Mouse (Mus musculus): ENCODE data around the gene Dusp19. TPM values are rescaled to one million over a fixed set of nuclear protein-coding genes. Genes with fewer than 3 reads are reported as not detected.

Gene Dusp19
- polyA plus RNA-seq (2014; fragmentation: Nextera tagmentation; extraction: Ambion mirVana) = 17.7 and 19.6 TPM in 2 replicates

DNA sequence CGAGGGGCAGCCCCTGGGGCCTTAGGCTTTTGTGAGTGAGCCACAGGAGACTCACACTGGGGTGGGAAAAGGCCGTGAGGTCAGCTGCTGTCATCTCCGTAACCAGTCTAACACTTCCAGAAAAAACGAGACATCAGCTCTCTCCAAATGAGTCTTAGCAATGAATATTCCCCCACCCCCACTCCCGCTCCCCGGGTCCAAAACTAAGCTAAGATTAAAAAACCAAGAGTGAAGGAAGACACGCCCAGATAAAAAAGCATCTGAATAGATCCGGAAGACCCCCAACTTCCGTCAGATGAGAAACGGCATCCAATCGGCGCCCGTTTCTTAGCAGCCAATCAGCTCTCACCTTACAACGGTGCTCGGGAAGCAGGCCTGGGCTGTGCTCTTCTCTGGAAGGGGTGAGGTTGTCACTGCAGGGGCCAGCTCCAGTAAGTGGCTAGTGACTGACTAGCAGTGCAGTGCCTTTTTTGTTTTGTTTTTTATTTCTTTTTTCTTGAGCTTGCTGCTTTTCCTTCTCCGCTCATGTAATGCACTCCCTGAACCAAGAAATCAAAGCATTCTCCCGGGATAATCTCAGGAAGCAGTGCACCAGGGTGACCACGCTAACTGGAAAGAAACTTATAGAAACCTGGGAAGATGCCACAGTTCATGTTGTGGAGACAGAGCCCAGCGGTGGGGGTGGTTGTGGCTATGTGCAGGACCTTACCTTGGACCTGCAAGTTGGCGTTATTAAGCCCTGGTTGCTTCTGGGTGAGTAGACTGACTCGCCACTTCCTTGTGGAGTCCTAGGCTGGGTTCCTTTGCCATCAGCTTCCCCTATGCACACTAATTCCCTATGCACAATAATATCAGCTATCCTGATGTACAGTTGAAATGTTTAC lies at the start of gene Dusp19, which contains the start of gene Nup35:
Gene Dusp19, plus strand, starts transcription at position 192 of the 884 bp plus-strand sequence.
Gene Nup35, plus strand, starts transcription at position 383 of the 884 bp plus-strand sequence.
- peak; percentile 100 for ATAC-seq (replicated peaks; ENCODE audit: low FRiP score)
- WGBS = 2% methylated on average over 21 of the region's 21 CpGs
- no peaks in the 10 kb centered on the region for H3K36me3 ChIP-seq (ENCODE audit: control insufficient read depth, insufficient read depth, low read length)
- H3K4me1 ChIP-seq (replicated peaks; ENCODE audit: control insufficient read depth, insufficient read depth, low read length) = 0 out of 2 replicates have a peak, but pooled peaks cover 2% of the 10 kb centered on the region
- peak within 1 kb of the TSS; percentile 72 for H3K9ac ChIP-seq (ENCODE audit: low read length)
- peak within 1 kb of the TSS; percentile 83 for H3K4me2 ChIP-seq (ENCODE audit: low read depth, low read length, severe bottlenecking)
- H3K4me3 ChIP-seq (ENCODE audit: low read depth, low read length) = peak within 1 kb of the TSS; percentile 48
- H3K9me3 ChIP-seq (ENCODE audit: control insufficient read depth, low read length) = no peaks in the 10 kb centered on the region
- DNase-seq (ENCODE audit: low spot score) = peak; percentile 91
- no peaks in the 10 kb centered on the region for H3K27me3 ChIP-seq (ENCODE audit: control insufficient read depth, insufficient read depth, low read length)
- H3K27ac ChIP-seq (ENCODE audit: low read depth, low read length) = no peak within 1 kb of the TSS

DNA sequence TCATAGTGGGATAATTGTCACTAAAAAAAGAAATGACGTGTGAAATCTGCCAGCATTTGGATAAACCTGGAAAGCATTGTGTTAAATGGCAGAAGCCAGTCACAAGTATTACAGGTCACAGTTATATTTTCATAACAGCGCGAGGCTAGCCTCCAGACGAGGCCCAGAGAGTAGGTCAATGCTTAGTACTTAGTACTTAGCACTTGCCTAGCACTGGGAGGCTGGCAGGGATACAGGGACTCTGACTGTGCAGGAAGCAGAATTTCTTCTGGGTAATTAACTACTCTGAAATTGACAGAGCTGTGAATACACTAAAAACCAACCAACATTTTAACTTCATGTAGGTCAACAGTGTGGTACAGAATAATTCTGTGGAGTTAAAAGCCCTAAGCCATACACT lies 49.4 kb upstream of the Dusp19 start:
- H3K4me3 ChIP-seq (ENCODE audit: low read depth, low read length) = no peak overlapping the region
- ATAC-seq (replicated peaks; ENCODE audit: low FRiP score) = no peak
- 90% methylated on average over 4 of the region's 4 CpGs for WGBS

DNA sequence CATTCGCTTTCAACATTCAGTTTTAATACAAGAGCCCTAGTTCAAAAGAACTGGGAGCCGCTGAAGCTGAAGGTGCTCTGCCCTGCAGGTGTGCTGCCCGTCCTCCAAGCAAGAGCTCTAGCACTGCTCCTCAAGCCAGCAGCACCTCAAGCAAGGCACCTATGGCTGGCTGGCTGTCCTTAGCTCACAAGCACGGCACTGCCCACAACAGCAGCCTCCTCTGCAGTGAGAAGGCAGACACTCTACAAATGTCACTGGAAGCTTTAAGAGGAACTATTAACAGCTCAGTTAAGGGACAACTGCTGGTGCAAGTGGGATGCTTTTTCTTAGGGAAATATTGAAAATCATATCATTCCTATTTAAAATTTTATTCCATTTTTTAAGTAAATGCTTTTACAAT lies 46.2 kb upstream of the Dusp19 start:
- Histone ChIP-seq H3K27me3 (ENCODE audit: control insufficient read depth, insufficient read depth, low read length) (no peaks in the 10 kb centered on the region), H3K27ac (ENCODE audit: low read depth, low read length) (no peak overlapping the region), H3K9ac (ENCODE audit: low read length) (no peak overlapping the region), H3K36me3 (ENCODE audit: control insufficient read depth, insufficient read depth, low read length) (no peaks in the 10 kb centered on the region), H3K9me3 (ENCODE audit: control insufficient read depth, low read length) (no peaks in the 10 kb centered on the region), H3K4me2 (ENCODE audit: low read depth, low read length, severe bottlenecking) (no peak overlapping the region), H3K4me1 (replicated peaks; ENCODE audit: control insufficient read depth, insufficient read depth, low read length) (no peaks in the 10 kb centered on the region), H3K4me3 (ENCODE audit: low read depth, low read length) (no peak overlapping the region)
- ATAC-seq (replicated peaks; ENCODE audit: low FRiP score) (no peak), DNase-seq (ENCODE audit: low spot score) (no peak)
- 77% methylated on average over 4 of the region's 4 CpGs for WGBS

More for the DNA sequence above, 49.4 kb upstream of the Dusp19 start:
- H3K27me3 ChIP-seq (ENCODE audit: control insufficient read depth, insufficient read depth, low read length) = no peaks in the 10 kb centered on the region
- no peaks in the 10 kb centered on the region for H3K4me1 ChIP-seq (replicated peaks; ENCODE audit: control insufficient read depth, insufficient read depth, low read length)
- H3K9me3 ChIP-seq (ENCODE audit: control insufficient read depth, low read length) = no peaks in the 10 kb centered on the region
- H3K4me2 ChIP-seq (ENCODE audit: low read depth, low read length, severe bottlenecking) = no peak overlapping the region
- H3K9ac ChIP-seq (ENCODE audit: low read length) = no peak overlapping the region
- H3K36me3 ChIP-seq (ENCODE audit: control insufficient read depth, insufficient read depth, low read length) = no peaks in the 10 kb centered on the region
- H3K27ac ChIP-seq (ENCODE audit: low read depth, low read length) = no peak overlapping the region
- no peak for DNase-seq (ENCODE audit: low spot score)

DNA sequence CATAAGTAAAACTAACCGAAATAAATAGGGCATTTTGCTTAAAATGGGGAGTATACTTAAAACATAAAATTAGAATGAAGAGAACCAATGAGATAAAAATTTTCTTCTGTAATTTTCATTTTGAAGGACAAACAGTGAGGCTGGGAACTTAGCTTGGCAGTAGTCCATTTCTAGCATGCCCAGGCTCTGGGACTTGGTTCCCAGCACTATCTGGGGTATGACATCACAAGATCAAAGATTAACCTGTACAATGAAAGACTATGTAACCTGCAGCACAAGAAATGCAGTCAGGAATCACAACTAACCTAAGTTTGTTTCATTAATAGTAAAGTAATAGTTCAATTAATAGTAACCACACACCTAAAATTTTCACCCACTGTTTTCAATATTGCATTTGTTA lies 39.6 kb upstream of the Dusp19 start:
- Histone ChIP-seq H3K4me3 (ENCODE audit: low read depth, low read length) (no peak overlapping the region), H3K9me3 (ENCODE audit: control insufficient read depth, low read length) (no peaks in the 10 kb centered on the region), H3K4me1 (replicated peaks; ENCODE audit: control insufficient read depth, insufficient read depth, low read length) (peaks cover 3% of the 10 kb centered on the region; the same call in 1 of the 2 replicates), H3K27me3 (ENCODE audit: control insufficient read depth, insufficient read depth, low read length) (no peaks in the 10 kb centered on the region), H3K4me2 (ENCODE audit: low read depth, low read length, severe bottlenecking) (no peak overlapping the region), H3K36me3 (ENCODE audit: control insufficient read depth, insufficient read depth, low read length) (no peaks in the 10 kb centered on the region), H3K9ac (ENCODE audit: low read length) (no peak overlapping the region), H3K27ac (ENCODE audit: low read depth, low read length) (no peak overlapping the region)
- no peak for DNase-seq (ENCODE audit: low spot score)
- 93% methylated on average over 1 of the region's 1 CpGs for WGBS
- no peak for ATAC-seq (replicated peaks; ENCODE audit: low FRiP score)

DNA sequence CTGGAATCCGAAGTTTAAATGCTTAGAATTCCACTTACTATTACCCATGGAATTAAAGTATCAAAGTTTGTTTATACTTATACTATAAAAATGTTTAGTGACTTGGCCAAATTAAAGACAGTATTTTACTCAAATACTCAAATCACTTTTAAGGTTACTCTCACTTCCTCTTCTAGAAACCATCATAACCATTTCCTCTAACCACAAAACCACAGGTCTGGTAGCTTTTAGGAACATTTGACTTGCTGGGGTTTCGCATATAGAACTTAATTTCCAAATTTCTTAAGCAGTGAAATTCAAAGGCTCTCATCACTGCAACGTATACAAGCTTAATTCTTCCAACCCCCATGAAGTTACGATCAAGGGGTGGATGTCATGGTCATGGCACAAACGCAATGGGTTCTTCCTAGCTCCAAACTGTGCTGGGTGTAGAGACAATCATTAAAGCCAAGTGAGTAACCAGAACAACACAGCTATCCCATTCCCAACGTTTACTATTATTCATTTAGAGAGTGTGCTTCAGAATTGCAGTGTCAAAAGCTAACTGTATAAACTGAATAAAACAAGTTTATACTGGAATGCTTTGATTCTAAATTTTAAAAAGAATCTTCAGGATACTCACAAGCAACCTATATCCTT lies 37.5 kb upstream of the Dusp19 start:
- Histone ChIP-seq H3K27me3 (ENCODE audit: control insufficient read depth, insufficient read depth, low read length) (no peaks in the 10 kb centered on the region), H3K27ac (ENCODE audit: low read depth, low read length) (no peak overlapping the region), H3K36me3 (ENCODE audit: control insufficient read depth, insufficient read depth, low read length) (no peaks in the 10 kb centered on the region), H3K4me2 (ENCODE audit: low read depth, low read length, severe bottlenecking) (peak overlapping the region; percentile 46; the same call in 1 of the 2 replicates), H3K4me1 (replicated peaks; ENCODE audit: control insufficient read depth, insufficient read depth, low read length) (peaks cover 3% of the 10 kb centered on the region; the same call in 1 of the 2 replicates), H3K4me3 (ENCODE audit: low read depth, low read length) (peak overlapping the region; percentile 87), H3K9me3 (ENCODE audit: control insufficient read depth, low read length) (no peaks in the 10 kb centered on the region), H3K9ac (ENCODE audit: low read length) (no peak overlapping the region)
- 56% methylated on average over 6 of the region's 6 CpGs for WGBS
- ATAC-seq (replicated peaks; ENCODE audit: low FRiP score) (no peak), DNase-seq (ENCODE audit: low spot score) (no peak)

DNA sequence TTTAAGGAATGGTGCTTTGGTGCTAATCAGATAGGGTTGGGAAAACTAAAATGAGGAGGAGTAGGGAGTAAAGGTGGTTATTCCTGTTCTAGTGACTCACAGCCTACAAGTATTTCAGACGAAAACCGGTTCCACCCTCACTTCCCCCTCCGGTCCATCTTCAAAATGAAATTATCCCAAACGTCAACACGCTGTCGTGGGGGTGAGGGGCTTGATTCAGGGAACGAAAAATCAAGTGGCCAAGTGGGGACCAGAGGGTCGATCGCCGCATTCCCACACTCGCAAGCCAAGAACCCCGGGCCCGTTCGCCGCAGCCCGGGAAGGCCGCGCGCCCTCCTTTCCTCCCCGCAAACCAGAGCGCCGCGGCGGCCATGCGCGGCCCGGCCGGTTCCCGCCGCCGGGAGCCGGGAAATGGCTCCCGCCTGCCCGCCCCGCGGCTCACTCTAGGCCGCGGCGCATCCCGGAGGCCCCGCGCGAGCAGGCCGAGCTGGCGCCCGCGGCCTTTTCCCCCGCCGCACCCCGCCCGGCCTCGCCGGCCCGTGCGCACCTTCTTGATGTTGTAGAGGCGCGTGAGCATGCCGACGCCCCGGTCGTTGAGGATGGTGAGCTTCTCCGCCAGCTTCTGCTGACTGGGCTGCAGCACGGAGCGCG lies 36.4 kb upstream of the Dusp19 start:
- peak overlapping the region; percentile 87 for H3K4me3 ChIP-seq (ENCODE audit: low read depth, low read length)
- no peaks in the 10 kb centered on the region for H3K9me3 ChIP-seq (ENCODE audit: control insufficient read depth, low read length)
- H3K9ac ChIP-seq (ENCODE audit: low read length) = peak overlapping the region; percentile 98
- under 1% methylated on average over 65 of the region's 65 CpGs for WGBS
- peak overlapping the region; percentile 93 for H3K27ac ChIP-seq (ENCODE audit: low read depth, low read length)
- no peaks in the 10 kb centered on the region for H3K36me3 ChIP-seq (ENCODE audit: control insufficient read depth, insufficient read depth, low read length)
- peaks cover 3% of the 10 kb centered on the region; the same call in 1 of the 2 replicates for H3K4me1 ChIP-seq (replicated peaks; ENCODE audit: control insufficient read depth, insufficient read depth, low read length)
- DNase-seq (ENCODE audit: low spot score) (no peak), ATAC-seq (replicated peaks; ENCODE audit: low FRiP score) (peak; percentile 72)
- H3K4me2 ChIP-seq (ENCODE audit: low read depth, low read length, severe bottlenecking) = peak overlapping the region; percentile 83
- H3K27me3 ChIP-seq (ENCODE audit: control insufficient read depth, insufficient read depth, low read length) = no peaks in the 10 kb centered on the region

DNA sequence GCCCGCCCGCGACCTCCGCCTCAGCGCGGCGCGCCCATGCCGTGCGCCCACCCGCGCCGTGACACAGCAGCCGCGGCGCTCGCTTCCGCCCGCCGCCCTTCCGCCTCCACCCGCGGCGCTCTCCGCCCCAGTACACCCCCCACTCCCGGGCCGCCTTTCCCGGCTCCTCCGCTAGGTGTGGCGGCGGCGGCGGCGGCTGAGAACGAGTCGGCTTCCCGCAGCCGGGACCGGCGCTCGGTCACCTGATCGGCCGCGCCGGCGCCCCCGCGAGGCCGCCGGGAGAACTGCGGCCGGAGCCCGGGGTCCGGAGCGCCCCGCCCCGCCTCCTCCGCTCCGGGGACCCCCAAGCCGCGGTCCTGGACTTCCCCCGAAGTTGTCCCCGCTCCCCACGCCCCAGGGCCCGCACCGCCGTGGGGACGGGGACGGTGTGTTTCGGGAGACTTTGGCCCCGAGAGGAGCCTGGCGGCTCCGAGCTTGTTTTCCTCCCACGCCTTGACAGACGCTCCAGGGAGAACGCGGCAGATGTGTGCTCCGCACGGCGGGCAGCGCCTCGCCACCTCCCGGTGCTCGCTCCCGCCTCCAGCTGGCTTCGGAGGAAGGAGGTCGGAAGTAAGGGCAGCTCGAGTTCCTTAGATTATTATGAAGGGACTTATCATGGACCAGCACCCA lies 35.7 kb upstream of the Dusp19 start, which contains the start of gene Nckap1:
Gene Nckap1, minus strand, starts transcription at position 338 of the 669 bp plus-strand sequence.
- peak within 1 kb of the TSS; percentile 87 for H3K4me3 ChIP-seq (ENCODE audit: low read depth, low read length)
- H3K27me3 ChIP-seq (ENCODE audit: control insufficient read depth, insufficient read depth, low read length) = no peaks in the 10 kb centered on the region
- peak; percentile 95 for DNase-seq (ENCODE audit: low spot score)
- under 1% methylated on average over 78 of the region's 88 CpGs for WGBS
- H3K4me1 ChIP-seq (replicated peaks; ENCODE audit: control insufficient read depth, insufficient read depth, low read length) = peaks cover 3% of the 10 kb centered on the region; the same call in 1 of the 2 replicates
- peak within 1 kb of the TSS; percentile 83 for H3K4me2 ChIP-seq (ENCODE audit: low read depth, low read length, severe bottlenecking)
- peak; percentile 96 for ATAC-seq (replicated peaks; ENCODE audit: low FRiP score)
- peak within 1 kb of the TSS; percentile 93 for H3K27ac ChIP-seq (ENCODE audit: low read depth, low read length)
- H3K36me3 ChIP-seq (ENCODE audit: control insufficient read depth, insufficient read depth, low read length) = no peaks in the 10 kb centered on the region
- peak within 1 kb of the TSS; percentile 98 for H3K9ac ChIP-seq (ENCODE audit: low read length)
- H3K9me3 ChIP-seq (ENCODE audit: control insufficient read depth, low read length) = no peaks in the 10 kb centered on the region

DNA sequence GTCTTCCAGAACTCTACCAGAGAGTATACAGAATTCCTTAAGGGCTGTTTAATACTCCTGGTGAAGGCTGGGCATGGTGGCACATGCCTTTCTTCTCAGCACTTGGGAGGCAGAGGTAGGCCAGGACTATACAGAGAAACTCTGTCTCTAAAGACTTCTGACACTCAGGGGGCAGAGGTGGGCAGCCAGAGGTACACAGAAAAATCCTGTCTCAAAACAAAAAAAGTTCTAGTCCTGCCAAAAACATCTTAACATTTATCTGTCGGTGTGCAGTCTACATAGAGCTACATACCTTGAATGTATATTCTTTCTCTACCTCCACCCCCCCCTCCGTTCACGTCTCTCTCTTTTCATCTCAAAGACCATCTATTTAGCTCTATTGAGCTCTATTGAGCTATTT lies 34.5 kb upstream of the Dusp19 start:
- no peak overlapping the region for H3K4me3 ChIP-seq (ENCODE audit: low read depth, low read length)
- H3K36me3 ChIP-seq (ENCODE audit: control insufficient read depth, insufficient read depth, low read length) = no peaks in the 10 kb centered on the region
- 74% methylated on average over 3 of the region's 3 CpGs for WGBS
- H3K9me3 ChIP-seq (ENCODE audit: control insufficient read depth, low read length) = no peaks in the 10 kb centered on the region
- peaks cover 3% of the 10 kb centered on the region; the same call in 1 of the 2 replicates for H3K4me1 ChIP-seq (replicated peaks; ENCODE audit: control insufficient read depth, insufficient read depth, low read length)
- no peak overlapping the region for H3K9ac ChIP-seq (ENCODE audit: low read length)
- no peak overlapping the region for H3K4me2 ChIP-seq (ENCODE audit: low read depth, low read length, severe bottlenecking)
- no peaks in the 10 kb centered on the region for H3K27me3 ChIP-seq (ENCODE audit: control insufficient read depth, insufficient read depth, low read length)
- DNase-seq (ENCODE audit: low spot score) (no peak), ATAC-seq (replicated peaks; ENCODE audit: low FRiP score) (no peak)
- no peak overlapping the region for H3K27ac ChIP-seq (ENCODE audit: low read depth, low read length)

Measured in forebrain, embryonic 11.5 days (tissue).